Mouse (Mus musculus) limb, embryonic 10.5 days (tissue): ENCODE measurements around the gene Igf1r. TPM values are rescaled to one million over a fixed set of nuclear protein-coding genes. Genes with fewer than 3 reads are reported as not detected.

Source experiments
- DNase-seq: peaks from one replicate; pipeline ENCODE4 v3.0.0-alpha.2; 2017; ENCODE audit warnings: low spot score
- H3K27ac ChIP-seq: fragments of 300-500 bp; sonication (generic); 2 replicates; pipeline ENCODE4 v1.5.1; 2016; ENCODE audit warnings: mild to moderate bottlenecking
- H3K27me3 ChIP-seq: fragments of 300-500 bp; sonication (generic); 2 replicates; pipeline ENCODE4 v1.6.1; 2016; ENCODE audit warnings: low read depth, mild to moderate bottlenecking; ENCODE audit not compliant: poor library complexity, severe bottlenecking
- H3K36me3 ChIP-seq: fragments of 300-500 bp; sonication (generic); 2 replicates; pipeline ENCODE4 v1.6.1; 2016; ENCODE audit warnings: mild to moderate bottlenecking, moderate library complexity
- H3K4me1 ChIP-seq: fragments of 300-500 bp; sonication (generic); 2 replicates; pipeline ENCODE4 v1.6.1; 2016
- H3K4me3 ChIP-seq: fragments of 300-500 bp; sonication (generic); 2 replicates; pipeline ENCODE4 v1.5.1; 2016; ENCODE audit warnings: mild to moderate bottlenecking, moderate library complexity
- H3K9me3 ChIP-seq: fragments of 300-500 bp; sonication (generic); replicated peaks from 2 replicates; pipeline ENCODE4 v1.6.1; 2016; ENCODE audit warnings: mild to moderate bottlenecking
- WGBS: fragments of 180-500 bp; shearing (Covaris S2); methylation state at CpG from one replicate; pipeline ENCODE4 v1.1.7; 2016; 5-methylcytosine and 5-hydroxymethylcytosine counted together
- polyA plus RNA-seq: library from polyadenylated mRNA; unstranded; fragments of >200 nt; fragmentation: Nextera tagmentation; extraction: Ambion mirVana; gene quantifications from 2 replicates; pipeline ENCODE4 v1.2.1, GENCODE M21; 2016

Igf1r gene
- polyA plus RNA-seq, 1 experiment from 2014 or later = 27.9 TPM

DNA sequence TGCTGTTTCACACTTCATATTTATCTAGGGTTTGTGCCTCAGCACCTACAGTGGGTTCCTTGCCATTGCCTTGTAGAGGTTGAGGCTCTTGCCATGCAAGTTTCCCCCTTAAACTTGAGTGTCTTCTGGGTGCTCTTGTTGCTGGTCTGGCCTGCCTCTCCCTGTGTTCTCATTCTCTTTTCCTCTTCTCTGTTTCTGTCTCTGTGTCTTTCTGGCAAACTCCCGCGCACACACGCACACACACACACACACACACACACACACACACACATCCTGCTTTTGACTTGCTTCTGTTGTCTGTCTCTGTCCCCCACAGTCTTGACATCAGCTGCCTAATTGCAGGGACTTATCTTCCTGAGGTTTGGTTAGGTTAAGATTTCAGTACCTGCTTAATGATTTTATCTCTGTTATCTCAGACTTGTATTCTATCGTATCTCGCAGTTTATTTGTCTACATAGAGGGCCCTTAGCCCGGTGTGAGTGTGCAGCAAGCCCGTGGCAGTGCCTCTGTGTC is 41.8 kb downstream of the Igf1r start:
- DNase-seq = no peak
- 90% methylated on average over 7 of the region's 7 CpGs for WGBS
- H3K4me1 ChIP-seq = peaks cover 22% of the 10 kb centered on the region
- peaks cover 3% of the 10 kb centered on the region; the same call in 1 of the 2 replicates for H3K36me3 ChIP-seq
- H3K9me3 ChIP-seq = no peaks in the 10 kb centered on the region
- no peaks in the 10 kb centered on the region for H3K27me3 ChIP-seq
- H3K27ac ChIP-seq = no peak overlapping the region
- H3K4me3 ChIP-seq = no peak overlapping the region

DNA sequence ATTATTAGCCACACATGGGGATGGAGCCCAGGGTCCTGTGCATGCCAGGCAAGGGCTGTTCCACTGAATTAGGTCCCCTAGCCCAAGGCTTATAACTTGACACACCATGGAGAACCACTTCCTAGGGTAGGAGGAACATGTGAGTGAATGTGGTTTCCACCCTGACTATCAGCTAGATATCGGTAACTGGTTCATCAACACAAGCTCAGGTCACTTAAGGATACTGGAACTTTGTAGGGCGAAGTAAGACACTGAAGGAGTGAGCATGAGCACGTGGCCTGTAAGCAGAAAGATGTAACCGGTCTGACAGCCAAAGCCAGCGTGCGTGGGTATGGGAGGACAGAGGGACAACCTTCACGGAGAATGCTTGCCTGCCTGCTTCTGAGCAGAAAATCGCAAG is 42.6 kb downstream of the Igf1r start:
- WGBS = 81% methylated on average over 8 of the region's 8 CpGs
- no peak overlapping the region for H3K4me3 ChIP-seq

DNA sequence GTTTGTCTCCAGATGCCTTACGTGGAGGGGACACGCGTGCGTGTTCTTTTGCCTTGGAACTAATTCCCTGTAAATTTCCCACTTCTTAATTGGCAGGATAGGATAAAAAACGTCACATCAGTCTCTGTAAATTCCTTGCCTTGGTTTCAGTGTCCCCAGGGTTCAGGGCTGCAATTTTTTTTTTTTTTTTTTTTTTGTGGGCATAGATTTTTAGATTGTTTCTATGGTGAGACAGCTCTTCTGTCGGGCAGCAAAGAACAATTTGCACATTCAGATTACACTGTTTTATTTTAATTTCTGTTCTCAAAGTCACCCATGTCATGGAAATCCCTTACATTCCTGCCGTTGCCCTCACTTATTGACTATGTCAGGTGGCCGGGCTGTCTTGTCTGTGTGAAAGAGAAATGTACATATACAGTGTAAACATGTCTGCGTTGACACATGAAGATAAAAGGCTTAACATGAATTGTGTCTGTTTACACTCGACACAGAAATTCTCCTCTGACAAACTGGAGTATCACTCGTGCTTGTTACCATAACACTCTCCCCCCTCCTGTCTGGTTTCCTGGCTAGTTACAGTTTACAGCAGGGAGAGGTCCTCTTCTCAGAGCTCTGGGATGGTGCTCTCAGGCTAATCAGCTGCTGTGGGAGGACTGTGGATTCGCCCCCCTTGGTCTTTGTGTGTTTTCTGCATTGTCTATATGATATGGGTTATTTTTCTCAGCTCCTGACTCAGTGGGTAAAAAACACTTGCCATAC is 43.8 kb downstream of the Igf1r start:
- Histone ChIP-seq H3K9me3 (no peaks in the 10 kb centered on the region), H3K36me3 (peaks cover 16% of the 10 kb centered on the region), H3K4me1 (peaks cover 22% of the 10 kb centered on the region), H3K27ac (no peak overlapping the region), H3K4me3 (no peak overlapping the region), H3K27me3 (no peaks in the 10 kb centered on the region)
- no peak for DNase-seq
- WGBS = 77% methylated on average over 12 of the region's 12 CpGs

More for the DNA sequence above, 42.6 kb downstream of the Igf1r start:
- DNase-seq = no peak
- peaks cover 7% of the 10 kb centered on the region for H3K36me3 ChIP-seq
- peaks cover 22% of the 10 kb centered on the region for H3K4me1 ChIP-seq
- no peaks in the 10 kb centered on the region for H3K9me3 ChIP-seq
- H3K27ac ChIP-seq = no peak overlapping the region
- no peaks in the 10 kb centered on the region for H3K27me3 ChIP-seq

DNA sequence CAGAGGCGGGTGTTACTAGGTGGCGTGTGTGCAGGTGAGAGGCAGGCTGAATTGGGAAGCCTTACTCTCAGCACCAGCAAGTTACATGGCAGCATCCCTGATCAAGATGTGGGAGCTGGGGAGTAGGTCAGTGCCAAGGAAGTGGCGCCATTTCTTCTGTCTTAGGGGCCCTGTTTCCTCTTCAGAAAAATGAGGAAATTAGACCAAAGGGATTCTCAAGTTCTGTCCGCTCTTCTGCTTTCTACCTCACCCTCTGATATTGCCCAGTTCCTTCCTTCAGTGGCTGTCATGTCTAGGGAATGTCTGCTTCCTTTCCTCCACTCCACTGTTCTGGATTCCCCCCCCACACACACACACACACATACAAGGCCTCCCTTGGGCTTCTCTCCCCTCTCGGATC is 48.6 kb downstream of the Igf1r start:
- peaks cover 46% of the 10 kb centered on the region for H3K36me3 ChIP-seq
- no peak overlapping the region for H3K4me3 ChIP-seq
- H3K27ac ChIP-seq = no peak overlapping the region
- no peaks in the 10 kb centered on the region for H3K27me3 ChIP-seq
- H3K4me1 ChIP-seq = no peaks in the 10 kb centered on the region; the same call in 1 of the 2 replicates
- no peaks in the 10 kb centered on the region for H3K9me3 ChIP-seq
- WGBS = 77% methylated on average over 5 of the region's 5 CpGs
- no peak for DNase-seq

DNA sequence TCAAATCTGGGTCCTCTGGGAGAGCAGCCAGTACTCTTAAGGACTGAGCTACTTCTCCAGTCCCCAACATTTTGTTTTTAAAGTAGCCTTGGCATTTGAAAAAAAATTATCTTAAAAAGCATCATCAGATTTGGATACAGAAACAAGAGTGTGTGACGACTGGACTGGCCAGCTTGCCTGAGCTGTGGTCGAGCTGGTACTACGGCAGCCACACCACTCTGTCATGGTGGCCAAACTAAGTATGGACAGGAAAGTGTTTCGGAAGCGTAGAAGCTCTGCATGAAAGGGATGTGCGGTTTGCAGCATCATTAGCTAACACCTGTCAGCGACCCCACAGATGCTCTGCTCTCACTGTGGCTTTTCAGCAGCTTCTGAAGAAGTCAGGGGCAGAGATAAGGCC is 53.4 kb downstream of the Igf1r start:
- 91% methylated on average over 7 of the region's 7 CpGs for WGBS
- no peak overlapping the region for H3K4me3 ChIP-seq
- H3K27ac ChIP-seq = no peak overlapping the region
- H3K9me3 ChIP-seq = no peaks in the 10 kb centered on the region
- H3K4me1 ChIP-seq = peaks cover 13% of the 10 kb centered on the region
- no peaks in the 10 kb centered on the region for H3K27me3 ChIP-seq
- DNase-seq = no peak
- H3K36me3 ChIP-seq = peaks cover 75% of the 10 kb centered on the region

DNA sequence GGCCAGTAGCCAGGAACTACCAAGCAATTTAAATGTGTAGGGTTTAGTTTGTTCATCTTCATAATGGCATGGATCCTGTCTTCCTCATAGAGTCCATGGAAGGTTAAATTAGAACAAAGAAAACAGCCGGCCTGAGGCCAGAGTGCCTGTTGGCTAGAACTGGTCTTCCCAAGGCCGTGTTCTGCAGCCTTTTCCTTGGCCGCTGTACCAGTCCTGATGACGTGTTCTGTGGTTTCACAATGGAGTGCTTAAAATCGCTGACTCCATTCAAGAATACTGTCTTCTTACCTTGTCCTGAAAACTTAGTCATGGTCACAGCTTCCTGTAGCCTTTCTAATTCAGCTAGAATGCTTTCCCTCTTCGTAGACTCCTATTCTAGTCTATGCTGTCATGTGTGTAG is 53.9 kb downstream of the Igf1r start:
- H3K27me3 ChIP-seq = no peaks in the 10 kb centered on the region
- 96% methylated on average over 6 of the region's 6 CpGs for WGBS
- no peak overlapping the region for H3K27ac ChIP-seq
- no peak for DNase-seq
- no peaks in the 10 kb centered on the region for H3K9me3 ChIP-seq
- peaks cover 74% of the 10 kb centered on the region for H3K36me3 ChIP-seq
- peaks cover 13% of the 10 kb centered on the region for H3K4me1 ChIP-seq
- no peak overlapping the region for H3K4me3 ChIP-seq

DNA sequence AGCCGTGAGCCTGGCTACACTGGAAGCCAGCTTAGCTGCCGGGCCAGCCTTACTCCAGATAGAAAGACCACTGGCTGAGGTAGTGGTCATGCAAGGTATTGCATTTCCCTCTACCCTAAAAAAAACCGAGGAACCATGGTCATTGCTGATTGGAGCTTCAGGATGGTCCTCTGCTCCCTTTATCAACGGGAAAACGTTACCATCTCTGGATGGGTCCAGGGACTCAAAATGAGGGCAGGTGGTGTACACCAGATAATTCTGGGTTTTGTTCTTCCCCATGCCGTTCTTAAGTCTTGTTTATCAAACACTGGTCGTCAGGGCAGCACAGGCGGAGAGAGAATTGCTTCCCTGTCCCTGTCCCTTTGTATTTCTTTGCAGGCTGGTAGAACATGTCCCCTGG is 57.0 kb downstream of the Igf1r start:
- DNase-seq = no peak
- 66% methylated on average over 8 of the region's 8 CpGs for WGBS
- Histone ChIP-seq H3K36me3 (peaks cover 86% of the 10 kb centered on the region), H3K27ac (no peak overlapping the region), H3K4me3 (no peak overlapping the region), H3K4me1 (peaks cover 26% of the 10 kb centered on the region), H3K27me3 (no peaks in the 10 kb centered on the region), H3K9me3 (no peaks in the 10 kb centered on the region)

DNA sequence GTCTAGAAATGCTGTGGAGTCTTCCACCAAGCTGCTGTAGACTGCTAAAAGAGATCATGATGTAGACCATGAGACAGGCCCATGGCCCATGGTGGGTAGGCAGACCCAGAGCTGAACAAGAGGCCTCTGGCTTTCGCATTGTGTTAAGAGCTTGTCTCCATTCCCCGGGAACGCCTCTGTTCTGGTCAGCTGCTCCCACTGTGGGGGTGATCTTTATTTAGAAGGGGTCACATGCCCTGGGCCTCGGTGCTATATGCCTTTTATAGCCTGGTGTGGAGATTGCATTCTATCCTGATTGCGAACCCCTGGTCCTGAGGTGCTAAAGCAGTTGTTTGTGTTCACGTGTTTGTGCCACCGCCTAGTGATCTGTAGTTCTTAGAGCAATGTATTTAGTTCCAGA is 57.5 kb downstream of the Igf1r start:
- Histone ChIP-seq H3K4me3 (no peak overlapping the region), H3K4me1 (peaks cover 26% of the 10 kb centered on the region), H3K27ac (no peak overlapping the region; the same call in 1 of the 2 replicates), H3K36me3 (peaks cover 86% of the 10 kb centered on the region), H3K9me3 (no peaks in the 10 kb centered on the region), H3K27me3 (no peaks in the 10 kb centered on the region)
- 54% methylated on average over 7 of the region's 7 CpGs for WGBS
- DNase-seq = no peak

DNA sequence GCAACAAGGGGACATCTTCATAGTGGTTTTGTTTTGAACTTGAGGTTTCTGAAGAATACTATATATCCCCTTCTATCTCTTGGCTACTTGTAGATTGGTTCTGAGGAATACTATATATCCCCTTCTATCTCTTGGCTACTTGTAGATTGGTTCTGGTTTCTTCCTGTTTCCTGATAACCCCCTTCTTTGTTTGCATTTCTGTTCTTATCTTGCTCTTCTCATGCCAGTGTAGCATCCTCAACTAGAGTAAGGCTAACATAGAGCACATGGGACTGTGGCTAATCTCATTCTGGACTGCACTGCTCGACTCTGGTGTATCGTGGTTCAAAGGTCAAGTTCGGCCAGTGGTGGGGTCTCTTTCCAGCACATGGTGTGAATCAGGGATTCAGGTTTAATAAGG is 58.2 kb downstream of the Igf1r start:
- peaks cover 26% of the 10 kb centered on the region for H3K4me1 ChIP-seq
- WGBS = 78% methylated on average over 3 of the region's 3 CpGs
- H3K36me3 ChIP-seq = peaks cover 87% of the 10 kb centered on the region
- no peak overlapping the region for H3K27ac ChIP-seq
- H3K27me3 ChIP-seq = no peaks in the 10 kb centered on the region
- H3K4me3 ChIP-seq = no peak overlapping the region
- DNase-seq = no peak
- 0 out of 2 replicates have a peak, but pooled peaks cover under 1% of the 10 kb centered on the region for H3K9me3 ChIP-seq

DNA sequence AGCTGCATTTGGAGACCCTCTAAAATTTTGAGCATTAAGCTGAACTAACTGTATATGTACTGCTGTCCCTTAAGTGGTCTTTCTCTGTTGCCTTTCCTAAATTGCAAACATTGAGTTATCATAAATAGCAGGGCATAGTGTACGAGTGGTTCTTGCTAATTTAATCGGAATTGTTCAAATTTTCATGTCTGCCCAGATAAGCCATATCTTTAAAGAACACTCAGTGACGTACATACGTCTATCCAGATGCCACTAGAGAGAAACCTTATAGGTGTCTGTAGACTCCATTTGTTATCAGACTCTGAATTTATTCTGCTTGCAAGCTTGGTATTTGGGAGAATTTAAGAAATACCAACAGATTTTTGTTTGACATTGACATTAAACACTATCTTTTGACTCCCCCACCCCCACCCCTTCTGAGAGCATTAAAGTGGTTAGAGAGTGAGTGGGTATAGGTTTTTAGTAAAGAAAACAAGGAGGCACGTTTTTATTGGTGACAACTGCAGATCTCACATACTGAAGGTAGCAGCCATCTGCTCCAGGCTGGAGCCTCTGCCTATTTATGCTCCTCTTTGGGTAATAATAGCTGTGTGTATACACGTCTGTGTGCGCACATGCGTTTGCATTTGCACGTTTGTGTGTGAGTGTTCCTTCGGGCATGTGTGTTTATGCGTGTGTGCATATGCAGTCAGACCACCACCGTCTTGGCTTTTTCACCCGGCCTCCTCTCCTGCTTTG is 58.9 kb downstream of the Igf1r start:
- Histone ChIP-seq H3K36me3 (peaks cover 87% of the 10 kb centered on the region), H3K27ac (no peak overlapping the region), H3K4me1 (peaks cover 26% of the 10 kb centered on the region), H3K27me3 (no peaks in the 10 kb centered on the region), H3K9me3 (0 out of 2 replicates have a peak, but pooled peaks cover 4% of the 10 kb centered on the region), H3K4me3 (no peak overlapping the region)
- no peak for DNase-seq
- WGBS = 83% methylated on average over 13 of the region's 13 CpGs

DNA sequence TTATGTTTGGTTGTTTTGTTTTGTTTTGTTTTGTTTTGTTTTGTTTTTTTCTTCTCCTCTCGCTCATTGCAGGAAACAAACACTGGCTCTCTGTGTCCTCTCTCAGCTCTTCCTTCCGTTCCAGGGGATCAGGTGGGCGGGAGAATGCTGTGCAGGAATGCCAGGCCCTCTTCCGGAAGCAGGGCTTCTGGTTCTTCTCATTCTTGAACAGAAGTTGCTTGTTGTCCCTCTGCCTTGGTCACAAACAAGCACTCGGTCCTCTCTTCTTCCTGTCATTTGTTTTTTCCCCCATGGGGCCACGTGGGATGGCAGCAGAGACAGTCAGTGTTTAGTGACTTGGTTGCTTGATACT is 59.5 kb downstream of the Igf1r start:
- WGBS = 42% methylated on average over 6 of the region's 6 CpGs
- H3K36me3 ChIP-seq = peaks cover 83% of the 10 kb centered on the region
- DNase-seq = no peak
- H3K4me1 ChIP-seq = peaks cover 30% of the 10 kb centered on the region
- no peak overlapping the region for H3K4me3 ChIP-seq
- no peaks in the 10 kb centered on the region for H3K27me3 ChIP-seq
- H3K9me3 ChIP-seq = 0 out of 2 replicates have a peak, but pooled peaks cover 4% of the 10 kb centered on the region
- H3K27ac ChIP-seq = no peak overlapping the region

DNA sequence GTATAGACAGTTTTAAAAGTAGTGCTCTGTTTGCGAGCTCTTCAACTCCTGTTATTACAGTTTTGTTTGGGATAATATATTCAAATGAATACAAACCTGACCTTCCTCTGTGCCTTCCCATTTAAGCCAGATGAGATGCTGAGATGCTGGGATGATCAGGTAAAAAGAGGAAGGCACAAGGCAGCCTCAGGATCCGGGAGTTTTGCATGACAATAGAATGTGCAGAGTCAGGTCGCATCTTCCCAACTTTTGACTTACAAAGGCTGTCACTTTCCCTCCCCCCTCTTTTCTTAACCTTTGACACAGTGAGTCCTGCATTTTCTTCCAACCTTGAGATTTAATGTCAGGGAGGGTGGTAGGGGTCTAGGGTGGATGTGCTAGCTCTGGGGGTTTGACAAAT is 61.9 kb downstream of the Igf1r start:
- Histone ChIP-seq H3K4me1 (peaks cover 32% of the 10 kb centered on the region), H3K4me3 (no peak overlapping the region), H3K36me3 (peaks cover 67% of the 10 kb centered on the region), H3K27me3 (no peaks in the 10 kb centered on the region), H3K27ac (no peak overlapping the region), H3K9me3 (0 out of 2 replicates have a peak, but pooled peaks cover 4% of the 10 kb centered on the region)
- WGBS = 89% methylated on average over 3 of the region's 3 CpGs
- no peak for DNase-seq

DNA sequence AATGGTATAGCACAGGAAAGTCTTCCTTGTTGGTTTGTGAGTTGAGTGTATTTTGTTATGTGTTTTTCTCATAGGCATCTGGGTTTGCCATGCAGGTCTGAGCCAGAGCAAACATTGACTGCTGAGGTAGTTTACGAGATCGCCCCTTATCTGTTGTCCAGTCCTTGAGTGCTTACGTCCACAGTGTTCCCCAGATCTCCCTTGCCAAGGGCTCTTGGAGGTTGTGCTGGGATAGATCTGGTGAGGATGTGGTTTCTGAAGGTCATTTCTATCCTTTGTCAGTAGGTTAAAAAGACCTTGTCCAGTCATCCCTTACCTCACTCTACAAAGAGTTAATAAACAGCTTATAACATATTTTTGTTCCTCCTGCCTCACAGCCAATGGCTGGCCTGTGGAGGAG is 62.8 kb downstream of the Igf1r start:
- peaks cover 66% of the 10 kb centered on the region for H3K36me3 ChIP-seq
- no peak overlapping the region for H3K4me3 ChIP-seq
- WGBS = 95% methylated on average over 3 of the region's 3 CpGs
- H3K9me3 ChIP-seq = 0 out of 2 replicates have a peak, but pooled peaks cover 4% of the 10 kb centered on the region
- no peak for DNase-seq
- H3K27ac ChIP-seq = no peak overlapping the region
- H3K4me1 ChIP-seq = peaks cover 23% of the 10 kb centered on the region
- H3K27me3 ChIP-seq = no peaks in the 10 kb centered on the region
